ENCODE assay signal across 2 mouse cellular contexts in the genomic region with DNA sequence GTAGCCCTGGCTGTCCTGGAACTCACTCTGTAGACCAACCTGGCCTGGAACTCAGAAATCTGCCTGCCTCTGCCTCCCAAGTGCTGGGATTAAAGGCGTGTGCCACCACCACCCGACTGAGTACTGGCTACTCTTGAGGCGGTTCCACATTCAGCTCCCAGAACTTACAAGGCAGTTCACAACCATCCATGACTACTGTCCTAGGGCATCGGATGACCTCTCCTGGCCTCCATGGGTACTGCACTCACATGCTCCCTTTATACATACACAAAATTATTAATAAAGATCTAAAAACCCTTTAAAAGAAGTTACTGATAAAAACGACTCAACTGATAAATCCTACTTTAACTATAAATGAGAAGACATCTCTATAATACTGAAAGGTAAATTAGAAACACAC.
A peak's percentile ranks its signal among the peaks of the same experiment; 100 is the strongest.
TF ChIP-seq lines count a peak whose summit lies in the region.

No protein-coding gene starts in this region.

TF ChIP-seq in CH12.LX, 34 proteins besides CTCF, POLR2A, EP300 and RAD21:
- TF ChIP-seq USF1 (IDR thresholded peaks at IDR 0.05; ENCODE audit: low read depth, low read length), result no peak
- TF ChIP-seq ZMIZ1 (IDR thresholded peaks at IDR 0.05; ENCODE audit: low read depth, low read length), result no peak
- peak; percentile 10; the same call in 1 of the 2 replicates for TF ChIP-seq SMC3 (IDR thresholded peaks at IDR 0.05; ENCODE audit: low read depth, low read length)
- TF ChIP-seq TCF12 (IDR thresholded peaks at IDR 0.05; ENCODE audit: low read depth, low read length), result no peak

TF ChIP-seq in ES-E14, 5 proteins besides CTCF, POLR2A, EP300 and RAD21:
- TF ChIP-seq ZC3H11A (IDR thresholded peaks at IDR 0.05; ENCODE audit: borderline replicate concordance, low read depth, low read length), result 0 out of 2 replicates have a peak, but pooled peaks have one; percentile 7
- no peak for TF ChIP-seq MAFK (IDR thresholded peaks at IDR 0.05; ENCODE audit: insufficient read depth, low read depth, low read length)
